Mouse (Mus musculus) stomach, embryonic 15.5 days (tissue): ENCODE measurements at regions not wholly inside any gene's neighbourhood (a gene's known extent, or its start where the extent isn't known, plus 50 kb on each side); places are given as distances from the start of the nearest gene placed in this dataset.
"Not testable (repeated sequence)": the region's sequence is repeated elsewhere in the genome, so short reads cannot be mapped to it uniquely, and the experiment has no call there.

Experiments
- ATAC-seq: fragments of 200-750 bp; cut with Nextera tagmentation; 2 replicates; pipeline ENCODE4 v1.8.0; 2017; ENCODE audit warnings: low read depth, moderate number of reproducible peaks, moderate TSS enrichment; ENCODE audit not compliant: insufficient read depth, low FRiP score
- H3K27ac ChIP-seq: fragments of 300-500 bp; sonication (generic); 2 replicates; pipeline ENCODE4 v1.5.1; 2015; ENCODE audit warnings: mild to moderate bottlenecking, inconsistent platforms
- H3K27me3 ChIP-seq: fragments of 300-500 bp; sonication (generic); replicated peaks from 2 replicates; pipeline ENCODE4 v1.6.1; 2015; ENCODE audit warnings: inconsistent platforms
- H3K36me3 ChIP-seq: fragments of 300-500 bp; sonication (generic); 2 replicates; pipeline ENCODE4 v1.6.1; 2015; ENCODE audit warnings: inconsistent platforms
- H3K4me1 ChIP-seq: fragments of 300-500 bp; sonication (generic); 2 replicates; pipeline ENCODE4 v1.6.1; 2015; ENCODE audit warnings: inconsistent platforms
- H3K4me2 ChIP-seq: fragments of 300-500 bp; sonication (generic); 2 replicates; pipeline ENCODE4 v1.6.1; 2015; ENCODE audit warnings: mild to moderate bottlenecking, inconsistent platforms
- H3K4me3 ChIP-seq: fragments of 300-500 bp; sonication (generic); replicated peaks from 2 replicates; pipeline ENCODE4 v1.5.1; 2015; ENCODE audit warnings: inconsistent platforms
- H3K9ac ChIP-seq: fragments of 300-500 bp; sonication (generic); 2 replicates; pipeline ENCODE4 v1.6.1; 2015; ENCODE audit warnings: inconsistent platforms
- H3K9me3 ChIP-seq: fragments of 300-500 bp; sonication (generic); 2 replicates; pipeline ENCODE4 v1.6.1; 2016; ENCODE audit warnings: inconsistent platforms
- WGBS: fragments of 180-500 bp; shearing (Covaris S2); methylation state at CpG from one replicate; pipeline ENCODE4 v1.1.7; 2015; 5-methylcytosine and 5-hydroxymethylcytosine counted together

GRCm38 (mm10) chr2:92664939-92665338, 65.4 kb downstream of the Chst1 start:
- H3K4me3 ChIP-seq, result no peak overlapping the region
- ATAC-seq, result no peak
- 60% methylated on average over 5 of the region's 5 CpGs for WGBS
- no peaks in the 10 kb centered on the region for H3K9me3 ChIP-seq
- H3K4me1 ChIP-seq, result no peaks in the 10 kb centered on the region
- no peak overlapping the region for H3K9ac ChIP-seq
- H3K36me3 ChIP-seq, result no peaks in the 10 kb centered on the region
- H3K4me2 ChIP-seq, result no peak overlapping the region
- no peaks in the 10 kb centered on the region for H3K27me3 ChIP-seq
- no peak overlapping the region for H3K27ac ChIP-seq

GRCm38 (mm10) chr2:92667192-92667591, 67.7 kb downstream of the Chst1 start:
- Histone ChIP-seq H3K27me3 (no peaks in the 10 kb centered on the region), H3K27ac (no peak overlapping the region), H3K36me3 (no peaks in the 10 kb centered on the region), H3K4me3 (no peak overlapping the region), H3K9ac (no peak overlapping the region), H3K4me1 (no peaks in the 10 kb centered on the region), H3K9me3 (no peaks in the 10 kb centered on the region), H3K4me2 (no peak overlapping the region)
- WGBS, result 57% methylated on average over 1 of the region's 1 CpGs
- no peak for ATAC-seq

GRCm38 (mm10) chr2:92667756-92668155, 68.2 kb downstream of the Chst1 start:
- WGBS, result 45% methylated on average over 6 of the region's 6 CpGs
- ATAC-seq, result no peak

GRCm38 (mm10) chr2:92669431-92670081, 70.0 kb downstream of the Chst1 start:
- H3K4me1 ChIP-seq, ATAC-seq, H3K9me3 ChIP-seq, H3K4me3 ChIP-seq, H3K4me2 ChIP-seq, H3K27me3 ChIP-seq, H3K36me3 ChIP-seq, H3K27ac ChIP-seq, H3K9ac ChIP-seq: not testable (repeated sequence)
- WGBS, result 36% methylated on average over 10 of the region's 10 CpGs

More at GRCm38 (mm10) chr2:92667756-92668155, 68.2 kb downstream of the Chst1 start:
- Histone ChIP-seq H3K4me1 (no peaks in the 10 kb centered on the region), H3K27me3 (no peaks in the 10 kb centered on the region), H3K36me3 (no peaks in the 10 kb centered on the region), H3K9ac (no peak overlapping the region), H3K9me3 (no peaks in the 10 kb centered on the region), H3K4me3 (no peak overlapping the region), H3K27ac (no peak overlapping the region), H3K4me2 (no peak overlapping the region)

- no peak overlapping the region for H3K9ac ChIP-seq
- no peak overlapping the region for H3K4me3 ChIP-seq
These were observed 72.1 kb downstream of the Chst1 start for GRCm38 (mm10) chr2:92671586-92671985.

GRCm38 (mm10) chr2:92672106-92672505, 72.6 kb downstream of the Chst1 start:
- Histone ChIP-seq H3K9ac (no peak overlapping the region), H3K36me3 (no peaks in the 10 kb centered on the region), H3K27ac (no peak overlapping the region), H3K4me1 (no peaks in the 10 kb centered on the region), H3K27me3 (no peaks in the 10 kb centered on the region), H3K4me3 (no peak overlapping the region), H3K9me3 (no peaks in the 10 kb centered on the region), H3K4me2 (no peak overlapping the region)
- 72% methylated on average over 4 of the region's 4 CpGs for WGBS
- no peak for ATAC-seq

More at GRCm38 (mm10) chr2:92671586-92671985, 72.1 kb downstream of the Chst1 start:
- no peak for ATAC-seq
- Histone ChIP-seq H3K36me3 (no peaks in the 10 kb centered on the region), H3K27me3 (no peaks in the 10 kb centered on the region), H3K4me1 (no peaks in the 10 kb centered on the region), H3K9me3 (no peaks in the 10 kb centered on the region), H3K27ac (no peak overlapping the region), H3K4me2 (no peak overlapping the region)
- WGBS, result 37% methylated on average over 5 of the region's 5 CpGs

- H3K27ac ChIP-seq, result no peak overlapping the region
- ATAC-seq, result no peak
- no peak overlapping the region for H3K4me3 ChIP-seq
- no peaks in the 10 kb centered on the region for H3K27me3 ChIP-seq
- H3K9me3 ChIP-seq, result no peaks in the 10 kb centered on the region
- WGBS, result 80% methylated on average over 9 of the region's 9 CpGs
- no peaks in the 10 kb centered on the region for H3K4me1 ChIP-seq
- H3K36me3 ChIP-seq, result no peaks in the 10 kb centered on the region
- no peak overlapping the region for H3K9ac ChIP-seq
- H3K4me2 ChIP-seq, result no peak overlapping the region
These were observed 73.7 kb downstream of the Chst1 start for GRCm38 (mm10) chr2:92673064-92673813.

- H3K4me3 ChIP-seq, result no peak overlapping the region
- no peaks in the 10 kb centered on the region for H3K36me3 ChIP-seq
- H3K4me1 ChIP-seq, result no peaks in the 10 kb centered on the region
- no peaks in the 10 kb centered on the region for H3K27me3 ChIP-seq
- H3K9me3 ChIP-seq, result no peaks in the 10 kb centered on the region
- no peak overlapping the region for H3K4me2 ChIP-seq
- H3K27ac ChIP-seq, result no peak overlapping the region
- H3K9ac ChIP-seq, result no peak overlapping the region
- ATAC-seq, result no peak
- WGBS, result 27% methylated on average over 4 of the region's 4 CpGs
These were observed 74.4 kb downstream of the Chst1 start for GRCm38 (mm10) chr2:92673931-92674330.

- WGBS, result 53% methylated on average over 9 of the region's 9 CpGs
- no peaks in the 10 kb centered on the region for H3K4me1 ChIP-seq
- H3K27me3 ChIP-seq, result no peaks in the 10 kb centered on the region
- H3K27ac ChIP-seq, result no peak overlapping the region
- no peak overlapping the region for H3K9ac ChIP-seq
- H3K9me3 ChIP-seq, result no peaks in the 10 kb centered on the region
- H3K36me3 ChIP-seq, result no peaks in the 10 kb centered on the region
- no peak for ATAC-seq
- H3K4me2 ChIP-seq, result no peak overlapping the region
- no peak overlapping the region for H3K4me3 ChIP-seq
These were observed 75.7 kb downstream of the Chst1 start for GRCm38 (mm10) chr2:92675247-92675646.

GRCm38 (mm10) chr2:92678276-92678930, 78.9 kb downstream of the Chst1 start:
- ATAC-seq, result no peak
- Histone ChIP-seq H3K36me3 (no peaks in the 10 kb centered on the region), H3K27ac (no peak overlapping the region), H3K27me3 (no peaks in the 10 kb centered on the region), H3K4me1 (no peaks in the 10 kb centered on the region), H3K9me3 (no peaks in the 10 kb centered on the region), H3K4me3 (no peak overlapping the region), H3K4me2 (no peak overlapping the region), H3K9ac (no peak overlapping the region)
- 58% methylated on average over 5 of the region's 5 CpGs for WGBS

GRCm38 (mm10) chr2:92678999-92679704, 79.6 kb downstream of the Chst1 start:
- H3K27me3 ChIP-seq, result no peaks in the 10 kb centered on the region
- H3K9ac ChIP-seq, result no peak overlapping the region
- no peaks in the 10 kb centered on the region for H3K36me3 ChIP-seq
- H3K4me2 ChIP-seq, result no peak overlapping the region
- WGBS, result 72% methylated on average over 3 of the region's 3 CpGs
- H3K4me3 ChIP-seq, result no peak overlapping the region
- no peak overlapping the region for H3K27ac ChIP-seq
- no peaks in the 10 kb centered on the region for H3K9me3 ChIP-seq
- no peaks in the 10 kb centered on the region for H3K4me1 ChIP-seq
- ATAC-seq, result no peak

GRCm38 (mm10) chr2:92682256-92682655, 82.7 kb downstream of the Chst1 start:
- H3K27ac ChIP-seq, result no peak overlapping the region
- H3K4me2 ChIP-seq, result no peak overlapping the region
- H3K4me3 ChIP-seq, result no peak overlapping the region
- H3K36me3 ChIP-seq, result no peaks in the 10 kb centered on the region
- H3K9ac ChIP-seq, result no peak overlapping the region
- no peak for ATAC-seq
- H3K27me3 ChIP-seq, result no peaks in the 10 kb centered on the region
- no peaks in the 10 kb centered on the region for H3K4me1 ChIP-seq
- H3K9me3 ChIP-seq, result no peaks in the 10 kb centered on the region
- WGBS, result 93% methylated on average over 9 of the region's 9 CpGs
